Mouse (Mus musculus): ENCODE measurements around the gene Add2.

The Add2 gene

GRCm38 (mm10) chr6:86086851-86087571 lies 58.5 kb downstream of the Add2 start:
- peak; percentile 94 for DNase-seq

DNA sequence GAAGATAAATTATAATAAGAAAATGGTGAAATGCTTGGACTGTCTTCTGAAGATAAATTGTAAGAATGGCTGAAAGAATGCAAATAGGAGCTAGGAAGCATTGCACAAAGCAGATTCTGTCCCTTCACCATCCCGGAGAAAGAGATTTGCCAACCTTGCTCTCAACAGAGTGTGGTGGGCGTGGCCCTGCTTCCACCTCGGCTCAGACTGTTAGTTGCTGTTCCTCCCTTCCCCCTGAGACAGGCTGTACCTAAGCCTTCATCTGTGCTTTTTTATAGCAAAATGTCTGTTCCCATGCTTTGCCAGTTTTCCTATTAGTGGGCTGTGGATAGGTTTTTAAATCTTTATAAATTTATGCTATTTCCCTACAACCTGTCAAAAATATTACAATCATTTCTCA lies 59.3 kb downstream of the Add2 start:
- DNase-seq, result peak; percentile 89

GRCm38 (mm10) chr6:86094202-86094838 lies 65.8 kb downstream of the Add2 start:
- no peak for DNase-seq

DNA sequence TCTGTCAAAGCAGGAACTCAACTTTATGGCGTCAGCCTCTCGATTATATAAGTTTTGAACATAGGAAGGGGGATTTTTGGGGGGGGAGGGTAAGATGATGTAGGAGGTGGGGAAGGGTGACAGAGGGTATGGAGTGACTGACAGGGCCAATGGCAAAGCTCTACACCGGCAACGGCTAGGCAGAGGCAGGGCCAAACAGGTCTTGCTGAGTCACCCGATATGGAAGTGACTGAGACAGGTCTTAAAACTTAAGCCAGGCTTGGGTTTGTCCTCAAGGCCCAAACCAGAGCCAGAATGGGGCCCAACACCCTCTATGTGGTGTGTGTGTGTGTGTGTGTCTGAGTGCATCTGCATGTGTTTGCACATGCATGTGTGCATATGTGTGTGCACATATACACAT lies 67.0 kb downstream of the Add2 start:
- DNase-seq, result no peak

DNA sequence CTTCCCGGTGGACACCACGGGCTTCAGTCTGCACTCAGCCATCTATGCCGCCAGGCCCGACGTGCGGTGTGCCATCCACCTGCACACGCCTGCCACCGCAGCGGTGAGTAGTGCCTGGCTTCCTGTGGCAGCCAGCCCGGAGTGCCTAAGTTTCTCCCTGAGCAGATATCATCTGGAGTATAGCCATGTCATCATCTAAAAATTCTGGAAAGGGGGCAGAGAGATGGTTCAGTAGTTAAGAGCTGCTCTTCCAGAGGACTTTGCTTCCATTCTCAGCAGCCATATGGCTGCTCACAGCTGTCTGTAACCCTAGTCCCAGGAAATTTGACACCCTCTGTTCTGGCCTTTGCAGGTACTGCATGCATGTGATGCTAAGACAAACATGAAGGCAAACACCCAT lies 68.3 kb downstream of the Add2 start:
- DNase-seq, result no peak

- DNase-seq, result no peak
These were observed 68.7 kb downstream of the Add2 start for GRCm38 (mm10) chr6:86097155-86097554.

DNA sequence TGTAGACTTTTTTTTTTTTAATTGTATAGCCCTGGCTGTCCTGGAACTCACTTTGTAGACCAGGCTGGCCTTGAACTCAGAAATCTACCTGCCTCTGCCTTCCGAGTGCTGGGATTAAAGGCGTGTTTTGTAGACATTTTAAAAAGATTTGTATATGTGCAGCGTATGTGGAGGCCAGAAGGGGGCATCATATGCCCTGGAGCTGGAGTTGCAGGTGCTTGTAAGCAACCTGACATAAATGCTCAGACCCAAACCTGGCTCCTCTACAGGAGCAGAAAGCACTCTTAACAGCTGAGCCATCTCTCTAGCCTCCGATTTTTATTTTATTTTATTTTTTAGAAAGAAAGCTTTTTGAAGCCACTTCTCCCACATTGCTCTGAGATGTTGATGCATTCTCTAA lies 70.5 kb downstream of the Add2 start:
- DNase-seq, result no peak

DNA sequence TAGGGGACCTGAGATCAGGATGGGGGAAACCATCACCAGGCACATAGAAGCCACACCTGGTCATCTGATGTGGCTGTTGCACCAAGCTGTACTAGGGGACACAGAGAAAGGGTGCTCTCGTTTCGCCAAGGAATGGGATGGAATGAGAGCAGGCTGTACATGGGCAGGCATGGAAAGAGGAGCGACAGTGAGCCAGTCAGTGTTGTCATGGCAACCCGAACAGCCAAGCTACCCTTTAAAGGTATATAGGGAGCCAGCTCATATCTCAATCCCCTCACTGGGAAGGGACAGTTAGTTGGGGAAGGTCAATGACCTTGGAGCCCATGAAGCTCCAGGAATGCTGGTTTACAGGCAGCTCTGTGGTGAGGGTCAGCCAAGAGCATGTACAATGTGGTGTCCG lies 73.0 kb downstream of the Add2 start:
- DNase-seq, result no peak

DNA sequence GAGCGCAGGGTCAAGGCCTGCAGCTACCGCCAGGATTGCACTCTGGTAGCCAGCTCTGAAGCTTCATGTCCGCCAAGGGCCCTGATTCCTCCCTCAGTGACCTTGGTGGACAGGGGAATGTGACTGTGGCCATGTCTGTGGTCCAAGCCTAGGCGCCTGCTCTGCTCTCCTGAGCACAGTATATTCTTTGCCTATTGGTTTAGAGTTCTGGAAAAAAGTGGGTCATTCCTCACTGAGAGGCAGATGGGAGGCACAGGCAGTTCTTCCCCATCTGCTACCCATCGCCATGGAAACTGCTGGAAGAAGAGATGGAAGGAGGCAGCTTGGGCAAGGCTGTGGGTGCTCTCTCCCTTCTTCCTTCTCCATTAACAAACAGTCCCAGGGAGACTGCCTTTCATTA lies 74.4 kb downstream of the Add2 start:
- DNase-seq, result peak; percentile 92

DNA sequence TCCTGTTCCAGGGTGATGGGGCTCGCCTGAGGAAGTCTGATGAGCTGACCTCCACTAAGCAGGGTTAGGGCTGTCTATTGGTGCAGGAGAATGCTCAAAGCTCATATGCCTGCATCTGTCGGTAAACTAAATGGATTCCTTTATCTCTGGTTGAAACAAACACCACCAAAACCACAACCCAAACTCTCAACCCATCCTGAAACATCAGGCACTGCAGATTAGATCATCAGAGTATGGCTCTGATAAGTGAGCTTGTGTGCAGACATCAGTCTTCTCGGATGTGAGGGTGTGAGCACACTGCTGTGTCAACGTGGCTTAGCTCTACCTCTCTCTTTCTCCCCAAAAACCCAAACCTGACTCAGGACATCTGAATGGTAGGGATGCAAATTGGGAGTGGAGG lies 75.1 kb downstream of the Add2 start:
- no peak for DNase-seq

GRCm38 (mm10) chr6:86104719-86105118 lies 76.2 kb downstream of the Add2 start:
- DNase-seq, result no peak

GRCm38 (mm10) chr6:86106045-86106444 lies 77.6 kb downstream of the Add2 start:
- DNase-seq, result no peak

GRCm38 (mm10) chr6:86107101-86107500 lies 78.6 kb downstream of the Add2 start:
- no peak for DNase-seq

DNA sequence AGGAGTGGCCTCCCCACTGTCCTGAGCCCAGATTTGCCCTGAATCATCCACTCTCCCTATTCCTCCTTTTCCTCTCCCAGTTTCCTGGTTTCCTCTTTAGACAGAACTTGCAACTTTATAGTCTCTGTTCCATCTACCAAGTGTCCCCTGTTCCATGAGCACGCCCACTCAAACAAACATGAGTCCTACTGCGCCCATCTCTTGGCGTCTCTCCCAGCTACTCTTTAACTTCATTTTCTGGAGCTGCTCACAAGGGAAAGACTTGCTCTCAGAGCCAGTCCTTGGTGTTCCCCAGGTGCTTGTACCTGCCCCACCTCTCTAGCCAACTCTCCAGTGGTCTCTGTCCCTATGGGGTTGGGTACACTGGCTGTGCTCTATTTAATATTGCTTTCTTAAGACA lies 87.4 kb downstream of the Add2 start:
- peak; percentile 62 for DNase-seq

- DNase-seq, result no peak
These were observed 94.6 kb downstream of the Add2 start for GRCm38 (mm10) chr6:86123057-86123456.

DNA sequence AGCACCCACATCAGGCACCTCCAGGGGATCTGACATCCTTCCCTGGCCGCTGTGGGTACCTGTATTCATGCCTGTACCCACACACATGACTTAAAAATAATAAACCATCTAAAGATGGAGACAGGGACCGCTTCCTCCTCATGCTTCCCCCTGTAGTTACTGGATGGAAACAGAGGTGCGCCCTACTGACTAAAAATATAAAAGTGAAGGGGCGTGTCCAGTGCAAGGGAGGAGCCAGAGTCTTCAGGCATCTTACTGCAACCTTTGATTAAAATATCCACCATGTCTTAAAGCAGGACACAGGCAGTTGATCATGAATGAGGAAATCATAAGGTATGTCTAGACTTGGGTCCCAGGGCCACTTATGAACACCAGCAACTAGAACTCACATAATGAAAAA lies 97.3 kb downstream of the Add2 start:
- DNase-seq, result no peak

DNA sequence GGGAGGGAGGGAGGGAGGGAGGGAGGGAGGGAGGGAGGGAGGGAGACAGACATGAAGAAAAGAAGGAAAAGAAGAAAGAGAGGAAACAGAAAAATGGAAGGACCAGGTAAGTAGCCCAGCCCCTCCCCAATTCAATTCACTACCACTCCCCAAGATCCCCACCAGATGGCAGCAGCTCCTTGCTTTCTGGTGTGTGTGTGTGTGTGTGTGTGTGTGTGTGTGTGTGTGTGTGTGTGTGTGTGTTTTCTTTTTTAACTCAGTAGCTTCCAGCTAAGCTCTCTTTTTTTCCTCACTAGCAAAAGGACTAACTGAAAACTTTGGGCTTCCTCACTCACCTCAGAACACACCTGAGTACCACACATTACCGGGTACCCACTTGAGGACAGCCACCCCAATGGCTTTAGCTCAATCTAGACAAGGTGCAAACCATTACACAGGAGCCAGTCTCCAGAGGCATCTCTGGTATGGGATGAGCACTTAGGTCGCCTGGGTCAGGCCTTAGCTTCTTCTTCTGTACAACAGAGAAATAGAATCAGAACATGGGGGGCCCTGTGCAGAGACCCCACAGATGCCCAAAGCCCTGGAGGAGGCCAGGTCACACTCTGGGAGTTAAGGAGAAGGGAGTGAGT lies 98.6 kb downstream of the Add2 start:
- peak; percentile 53 for DNase-seq

DNA sequence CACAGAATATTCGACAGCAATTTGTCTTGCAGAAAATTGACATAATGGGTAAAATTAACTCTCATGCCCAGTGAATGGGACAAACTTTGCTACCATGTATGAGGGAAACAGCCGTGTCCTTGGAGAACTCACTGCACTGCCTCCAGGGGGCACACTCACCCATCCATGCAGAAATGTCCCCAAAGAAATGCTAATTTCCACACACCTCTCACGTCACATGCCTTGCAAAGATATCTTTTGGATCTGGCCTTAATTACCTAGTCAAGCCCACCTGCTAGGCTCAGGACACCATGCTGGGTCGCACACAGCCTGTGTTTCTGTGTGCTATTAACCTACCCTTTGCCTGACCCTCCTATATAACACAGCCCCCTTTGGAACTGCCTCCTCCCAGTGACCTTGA lies 100.0 kb downstream of the Add2 start:
- no peak for DNase-seq

- DNase-seq, result no peak
These were observed 101.5 kb downstream of the Add2 start for GRCm38 (mm10) chr6:86129872-86130498.

DNA sequence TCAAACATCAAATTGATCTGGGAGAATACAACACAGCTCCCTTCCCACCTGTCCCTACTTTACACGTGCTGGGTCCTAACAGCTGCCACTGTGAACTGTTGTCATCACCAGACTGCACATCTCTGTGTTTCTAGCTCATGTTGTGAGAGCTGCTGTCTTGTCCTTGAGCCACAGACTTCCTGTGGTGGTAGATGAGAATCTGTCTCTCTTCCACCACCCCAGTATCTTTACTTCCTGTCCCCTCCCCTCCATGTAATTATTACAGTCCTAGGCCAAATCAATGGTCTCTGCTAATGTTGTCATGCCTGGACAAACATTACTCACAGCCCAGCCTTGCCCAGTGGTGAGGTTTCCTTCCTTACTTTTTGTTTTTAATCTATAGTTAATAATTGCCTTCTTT lies 105.4 kb downstream of the Add2 start:
- DNase-seq, result no peak

GRCm38 (mm10) chr6:86136206-86136605 lies 107.7 kb downstream of the Add2 start:
- no peak for DNase-seq

DNA sequence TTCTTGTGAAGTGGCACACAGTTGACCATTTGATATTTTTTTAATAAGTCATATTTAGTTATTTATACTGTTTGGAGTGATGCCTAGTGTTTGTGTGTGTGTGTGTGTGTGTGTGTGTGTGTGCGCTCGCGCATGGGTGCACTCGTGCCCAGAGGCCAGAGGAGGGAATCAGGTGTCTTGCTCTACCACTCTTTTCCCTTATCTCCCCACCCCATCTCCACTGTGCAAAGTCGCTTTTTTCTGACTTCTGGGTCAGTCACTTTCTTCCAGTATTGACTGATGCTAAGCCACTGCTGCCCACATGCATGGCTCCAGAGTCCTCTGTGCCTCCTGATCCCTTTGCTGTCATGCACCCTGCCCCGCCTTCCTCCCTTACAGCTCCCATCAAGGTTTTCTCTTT lies 112.8 kb downstream of the Add2 start:
- DNase-seq, result no peak

DNA sequence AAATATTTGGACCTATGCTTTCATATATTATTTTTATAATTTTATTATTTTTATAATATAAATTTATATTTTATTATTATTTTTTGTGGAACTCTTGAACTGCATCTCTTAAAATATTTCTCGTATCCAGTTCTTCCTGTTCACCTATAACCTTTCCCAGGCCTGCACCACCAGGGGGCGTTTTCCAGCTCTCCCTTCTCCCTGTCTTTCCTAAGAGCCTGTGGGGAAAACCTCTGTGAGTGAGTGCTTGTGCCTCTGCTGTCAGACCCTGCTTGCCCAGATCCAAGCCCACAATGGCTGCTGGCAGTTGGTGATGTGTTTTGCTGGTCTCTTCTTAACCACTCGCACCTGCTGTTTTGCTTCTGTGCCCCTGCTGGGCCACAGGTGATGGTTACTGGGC lies 113.3 kb downstream of the Add2 start:
- DNase-seq, result peak; percentile 53

- no peak for DNase-seq
These were observed 116.5 kb downstream of the Add2 start for GRCm38 (mm10) chr6:86144986-86145385.
